20 mouse cellular contexts compared by ENCODE assay signal in the genomic region with DNA sequence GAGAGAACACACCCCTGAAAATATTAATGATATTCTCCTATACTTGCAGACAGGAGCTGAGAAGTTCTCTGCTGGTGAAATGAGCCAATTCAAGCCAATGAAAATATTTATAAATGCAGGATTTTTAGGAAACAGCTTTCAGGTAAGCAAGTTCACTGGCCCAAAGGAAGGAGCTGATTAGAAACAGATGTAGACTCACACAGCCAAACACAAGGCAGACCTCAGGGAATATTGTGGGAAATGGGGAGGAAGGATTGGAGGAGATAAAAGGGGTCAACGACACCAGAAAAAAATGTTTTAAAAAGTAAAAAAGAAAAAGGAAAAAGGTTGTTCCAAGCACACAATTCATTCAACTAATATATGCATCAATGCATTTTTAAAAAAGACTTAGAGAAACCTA.
DNase-seq lines count a peak whose midpoint lies in the region; ATAC-seq lines count a peak whose summit lies in the region.
"Had no signal": no experiment of that assay in that cellular context is flagged by ENCODE, and none has a peak within 500 bp of the region (broad histone marks: within the 10 kb centered on the region; RNA-seq: fewer than 3 reads in every experiment).

No protein-coding gene starts in this region.

- H3K4me3 ChIP-seq in limb, embryonic 11.5 days (ENCODE audit: low read depth, low read length): no peak overlapping the region
- H3K4me3 ChIP-seq in limb, embryonic 10.5 days: no peak overlapping the region
- no peak overlapping the region for H3K4me3 ChIP-seq in embryonic facial prominence, embryonic 10.5 days
- H3K4me3 ChIP-seq: embryonic facial prominence, embryonic 12.5 days; forebrain, embryonic 12.5 days; heart, embryonic 12.5 days; hindbrain, embryonic 10.5 days had no signal

- H3K4me1 ChIP-seq in limb, embryonic 11.5 days (ENCODE audit: control insufficient read depth, insufficient read depth, low read length): 0 out of 2 replicates have a peak, but pooled peaks cover 2% of the 10 kb centered on the region
- peaks cover 13% of the 10 kb centered on the region; the same call in 1 of the 2 replicates for H3K4me1 ChIP-seq in limb, embryonic 10.5 days
- H3K4me1 ChIP-seq in embryonic facial prominence, embryonic 10.5 days: peaks cover 14% of the 10 kb centered on the region
- H3K4me1 ChIP-seq: forebrain, embryonic 12.5 days; heart, embryonic 12.5 days had no signal

- H3K9me3 ChIP-seq in limb, embryonic 11.5 days (ENCODE audit: control insufficient read depth, low read length): no peaks in the 10 kb centered on the region
- no peaks in the 10 kb centered on the region for H3K9me3 ChIP-seq in limb, embryonic 10.5 days (replicated peaks)
- no peaks in the 10 kb centered on the region for H3K9me3 ChIP-seq in embryonic facial prominence, embryonic 10.5 days
- H3K9me3 ChIP-seq: embryonic facial prominence, embryonic 12.5 days; forebrain, embryonic 12.5 days; heart, embryonic 12.5 days had no signal

- no peak overlapping the region for H3K27ac ChIP-seq in limb, embryonic 11.5 days (replicated peaks; ENCODE audit: low read depth, low read length)
- H3K27ac ChIP-seq in limb, embryonic 10.5 days: no peak overlapping the region
- H3K27ac ChIP-seq in embryonic facial prominence, embryonic 10.5 days (replicated peaks): no peak overlapping the region
- H3K27ac ChIP-seq: embryonic facial prominence, embryonic 12.5 days; forebrain, embryonic 12.5 days; hindbrain, embryonic 10.5 days; hindbrain, embryonic 14.5 days had no signal

- DNase-seq in limb, embryonic 11.5 days (ENCODE audit: low spot score): no peak
- no peak for DNase-seq in limb, embryonic 10.5 days (ENCODE audit: low spot score)
- DNase-seq in embryonic facial prominence, embryonic 10.5 days (ENCODE audit: low spot score): peak; percentile 9
- peak; percentile 30 for DNase-seq in hindlimb bud, embryonic 11.5 days (ENCODE audit: extremely low spot score, low read depth, low spot score)
- no peak for DNase-seq in retina, postnatal 1 day
- DNase-seq in T-cell, adult 2 months (ENCODE audit: low spot score): no peak
- no peak for DNase-seq in adrenal gland, adult 18-20 months (ENCODE audit: low spot score in 2 of 2)
- DNase-seq: adrenal gland, adult 2 months; adrenal gland, postnatal 25 days; cerebellum, adult 18-20 months; cerebellum, adult 9-11 months; cerebellum, postnatal 36 days; forebrain, postnatal 0 days had no signal

- H3K36me3 ChIP-seq in limb, embryonic 11.5 days (ENCODE audit: control insufficient read depth, insufficient read depth, low read length): no peaks in the 10 kb centered on the region
- H3K36me3 ChIP-seq in limb, embryonic 10.5 days: no peaks in the 10 kb centered on the region
- no peaks in the 10 kb centered on the region for H3K36me3 ChIP-seq in embryonic facial prominence, embryonic 10.5 days (replicated peaks)
- H3K36me3 ChIP-seq: embryonic facial prominence, embryonic 12.5 days; forebrain, embryonic 12.5 days; heart, embryonic 12.5 days; hindbrain, embryonic 10.5 days had no signal

- H3K9ac ChIP-seq in limb, embryonic 11.5 days (ENCODE audit: low read length): no peak overlapping the region
- H3K9ac ChIP-seq: embryonic facial prominence, embryonic 12.5 days; forebrain, embryonic 12.5 days; forebrain, postnatal 0 days; heart, embryonic 12.5 days; hindbrain, embryonic 14.5 days had no signal

- peak; percentile 65; the same call in 1 of the 2 replicates for ATAC-seq in limb, embryonic 11.5 days (ENCODE audit: insufficient number of reproducible peaks, low FRiP score, low TSS enrichment, low read depth)
- ATAC-seq: activated CD4-positive, CD25-positive, alpha-beta regulatory T cell, adult 4 months; forebrain, postnatal 0 days; intestine, postnatal 0 days had no signal

- 4% methylated on average over 1 of the region's 1 CpGs for WGBS in limb, embryonic 11.5 days
- 33% methylated on average over 1 of the region's 1 CpGs for WGBS in limb, embryonic 10.5 days
- WGBS in embryonic facial prominence, embryonic 10.5 days: 40% methylated on average over 1 of the region's 1 CpGs

- H3K4me2 ChIP-seq in limb, embryonic 11.5 days (ENCODE audit: low read depth, severe bottlenecking): no peak overlapping the region
- H3K4me2 ChIP-seq: embryonic facial prominence, embryonic 12.5 days; forebrain, embryonic 12.5 days; heart, embryonic 12.5 days; hindbrain, embryonic 14.5 days had no signal

- no peaks in the 10 kb centered on the region for H3K27me3 ChIP-seq in limb, embryonic 11.5 days (ENCODE audit: control insufficient read depth, insufficient read depth, low read length)
- H3K27me3 ChIP-seq in limb, embryonic 10.5 days (ENCODE audit: low read depth, poor library complexity, severe bottlenecking): no peaks in the 10 kb centered on the region
- no peaks in the 10 kb centered on the region for H3K27me3 ChIP-seq in embryonic facial prominence, embryonic 10.5 days (replicated peaks; ENCODE audit: low read depth, poor library complexity, severe bottlenecking)
- H3K27me3 ChIP-seq: embryonic facial prominence, embryonic 12.5 days; forebrain, embryonic 12.5 days; heart, embryonic 12.5 days had no signal

Comparison
In these comparisons a context has a peak if more than half of its experiments do, and no peak if none do; other contexts are left out.
1. DNase-seq: peak in embryonic facial prominence, embryonic 10.5 days (single experiment) and hindlimb bud, embryonic 11.5 days (single experiment); none in limb, embryonic 11.5 days (single experiment), limb, embryonic 10.5 days (single experiment), retina, postnatal 1 day (single experiment), T-cell, adult 2 months (single experiment) and adrenal gland, adult 18-20 months (0 of 2).